Mouse (Mus musculus) naive thymus-derived CD4-positive, alpha-beta T cell, adult 2 months (primary cell): ENCODE measurements around the gene Opcml.

ENCODE experiments used
- DNase-seq: peaks from one replicate; pipeline ENCODE4 v3.0.0-alpha.2; 2011; ENCODE audit warnings: low read depth

Opcml gene

GRCm38 (mm10) chr9:28247742-28248503 is 457.3 kb downstream of the Opcml start:
- DNase-seq = no peak

- DNase-seq = no peak
Observed at GRCm38 (mm10) chr9:28251341-28251740, 460.8 kb downstream of the Opcml start.

GRCm38 (mm10) chr9:28255128-28255904 is 464.7 kb downstream of the Opcml start:
- DNase-seq = no peak

- no peak for DNase-seq
Observed at GRCm38 (mm10) chr9:28255905-28256268, 465.3 kb downstream of the Opcml start.

- peak; percentile 29 for DNase-seq
Observed at GRCm38 (mm10) chr9:28261078-28261753, 470.6 kb downstream of the Opcml start.

GRCm38 (mm10) chr9:28262021-28262420 is 471.4 kb downstream of the Opcml start:
- no peak for DNase-seq

- DNase-seq = no peak
Observed at GRCm38 (mm10) chr9:28262896-28263295, 472.3 kb downstream of the Opcml start.

- no peak for DNase-seq
Observed at GRCm38 (mm10) chr9:28264761-28265160, 474.2 kb downstream of the Opcml start.

- DNase-seq = no peak
Observed at GRCm38 (mm10) chr9:28273816-28274215, 483.2 kb downstream of the Opcml start.

- DNase-seq = no peak
Observed at GRCm38 (mm10) chr9:28278555-28278954, 488.0 kb downstream of the Opcml start.

GRCm38 (mm10) chr9:28281025-28281424 is 490.4 kb downstream of the Opcml start:
- no peak for DNase-seq

GRCm38 (mm10) chr9:28281571-28281970 is 491.0 kb downstream of the Opcml start:
- no peak for DNase-seq

- DNase-seq = no peak
Observed at GRCm38 (mm10) chr9:28285016-28285415, 494.4 kb downstream of the Opcml start.

- DNase-seq = no peak
Observed at GRCm38 (mm10) chr9:28286384-28286783, 495.8 kb downstream of the Opcml start.

- DNase-seq = no peak
Observed at GRCm38 (mm10) chr9:28287485-28287884, 496.9 kb downstream of the Opcml start.

- no peak for DNase-seq
Observed at GRCm38 (mm10) chr9:28289696-28290330, 499.2 kb downstream of the Opcml start.

- DNase-seq = no peak
Observed at GRCm38 (mm10) chr9:28303659-28304058, 513.1 kb downstream of the Opcml start.

GRCm38 (mm10) chr9:28306364-28307121 is 516.0 kb downstream of the Opcml start:
- no peak for DNase-seq

GRCm38 (mm10) chr9:28307122-28307430 is 516.5 kb downstream of the Opcml start:
- no peak for DNase-seq

GRCm38 (mm10) chr9:28307481-28308050 is 517.0 kb downstream of the Opcml start:
- no peak for DNase-seq

GRCm38 (mm10) chr9:28317881-28318280 is 527.3 kb downstream of the Opcml start:
- DNase-seq = no peak
